Mouse (Mus musculus) cerebellum, postnatal 36 days (tissue): Measurements from ENCODE around the gene Hdac7.
"Not testable (repeated sequence)": the region's sequence is repeated elsewhere in the genome, so short reads cannot be mapped to it uniquely, and the experiment has no call there.

Experiments used
- DNase-seq, 2 experiments: peaks; one replicate each; pipeline ENCODE4 v3.0.0; 2021 to 2022; ENCODE audit warnings: mixed read lengths in 2 of 2

The Hdac7 gene

DNA sequence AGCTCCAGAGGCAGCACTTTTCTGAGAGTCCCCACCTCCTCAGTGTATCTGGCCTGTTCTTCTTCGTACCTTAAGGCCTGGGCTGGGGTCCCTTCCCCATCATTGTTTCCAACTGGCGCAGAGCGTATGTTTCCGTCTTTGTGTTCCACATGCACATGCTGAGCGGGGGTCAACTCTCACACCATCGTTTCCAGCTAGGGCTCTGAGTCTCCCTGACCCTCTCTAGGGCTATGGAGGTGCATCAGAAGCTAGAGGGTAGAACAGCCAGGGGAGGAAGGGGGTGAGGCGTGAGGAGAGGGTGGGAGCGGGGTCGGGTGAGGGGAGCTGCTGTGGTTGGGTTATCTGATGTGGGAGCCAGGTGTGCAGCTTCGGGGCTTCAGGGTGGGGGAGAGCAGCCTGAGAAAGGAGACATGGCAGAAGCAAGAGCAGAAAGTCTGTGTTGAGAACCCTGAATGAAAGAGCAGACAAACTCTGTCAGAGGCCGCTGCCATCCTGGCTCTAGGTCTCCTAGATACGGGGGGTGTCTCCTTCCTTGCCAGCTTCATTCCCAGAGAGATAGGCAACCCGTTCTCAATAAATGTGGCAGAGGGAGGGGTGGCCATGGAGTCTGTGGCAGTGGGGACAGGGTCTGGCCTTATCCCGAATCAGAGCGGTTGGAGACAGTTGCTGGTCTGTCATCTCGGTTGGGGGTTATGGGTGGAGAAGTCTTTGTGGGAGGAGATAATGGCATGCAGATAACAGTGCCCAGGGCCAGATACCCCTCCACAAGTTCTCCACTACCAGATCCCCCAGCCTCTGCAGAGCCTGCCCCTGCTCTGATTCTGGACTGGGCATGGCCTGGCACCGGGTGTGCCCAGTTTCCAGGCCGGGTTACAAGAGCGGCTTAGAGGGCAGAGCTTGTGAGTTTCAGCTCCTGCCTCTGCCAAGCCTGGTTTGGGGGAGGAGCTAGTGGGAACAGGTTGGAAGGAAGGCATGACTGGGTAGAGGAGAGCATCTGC is at the start of gene Hdac7:
Hdac7 (minus strand) TSS at position 466 of the 998 bp plus-strand sequence.
- DNase-seq: no peak

DNA sequence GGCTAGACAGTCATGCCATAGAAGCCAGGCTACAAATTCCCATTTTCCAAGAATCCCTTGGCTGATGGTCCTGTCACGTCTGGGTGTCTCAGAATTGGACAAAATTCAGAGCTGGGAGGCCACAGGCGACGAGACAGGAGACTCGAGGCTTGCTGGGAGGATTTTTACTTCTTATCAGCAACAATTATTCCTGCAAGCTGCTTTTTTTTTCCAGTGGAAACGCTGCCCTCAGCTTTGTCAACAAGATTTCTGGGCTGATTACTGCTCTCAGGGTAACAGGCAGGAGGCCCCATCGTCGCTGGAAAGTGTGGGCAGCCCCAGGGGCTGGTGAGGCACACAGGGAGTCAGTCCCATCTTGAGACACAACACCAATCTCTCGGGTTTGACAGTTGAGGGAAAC is 48.2 kb upstream of the Hdac7 start:
- no peak for DNase-seq

- DNase-seq: no peak
Observed at GRCm38 (mm10) chr15:97890450-97890849, 46.1 kb upstream of the Hdac7 start.

DNA sequence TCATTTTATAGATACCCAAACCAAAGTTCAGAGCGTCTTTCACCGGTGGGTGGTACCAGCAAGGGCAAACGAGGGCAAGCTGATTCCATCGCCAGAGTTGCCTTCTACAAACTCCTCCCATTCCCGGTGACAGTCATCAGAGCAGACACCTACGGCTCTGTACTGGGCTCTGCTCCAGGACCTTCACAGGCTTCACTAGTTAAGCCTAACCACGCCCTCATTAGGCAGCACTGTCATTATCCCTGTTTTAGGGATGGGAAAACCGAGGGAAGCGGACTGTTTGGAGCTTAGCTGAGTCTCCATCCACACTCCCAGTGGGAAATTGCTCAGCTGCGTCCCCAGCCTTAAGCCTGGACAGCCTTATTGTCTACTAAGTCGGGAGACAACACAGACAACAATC is 45.7 kb upstream of the Hdac7 start:
- no peak for DNase-seq

DNA sequence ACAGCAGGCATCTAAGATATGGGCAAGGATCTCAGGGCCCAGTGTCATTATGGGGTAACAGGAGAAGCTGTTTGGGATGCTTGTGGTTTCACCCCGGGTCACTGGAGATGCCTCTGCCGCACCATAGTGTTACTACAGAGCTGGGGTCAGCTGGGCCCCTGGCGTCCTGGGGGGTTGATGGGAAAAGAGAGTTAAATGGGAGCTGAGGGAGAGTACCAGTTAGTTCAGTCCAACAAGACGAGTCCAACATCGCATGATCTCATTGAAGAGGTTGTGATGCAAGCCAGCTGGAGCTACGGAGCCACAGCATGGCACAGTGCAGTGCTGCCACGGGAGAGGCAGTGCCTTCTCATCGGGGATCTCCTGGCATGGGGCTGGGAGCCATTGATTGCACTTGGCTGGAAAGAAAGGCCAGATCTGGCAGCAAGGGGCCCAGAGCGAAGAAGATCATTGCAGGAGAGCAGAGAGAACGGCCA is 43.3 kb upstream of the Hdac7 start:
- no peak for DNase-seq

DNA sequence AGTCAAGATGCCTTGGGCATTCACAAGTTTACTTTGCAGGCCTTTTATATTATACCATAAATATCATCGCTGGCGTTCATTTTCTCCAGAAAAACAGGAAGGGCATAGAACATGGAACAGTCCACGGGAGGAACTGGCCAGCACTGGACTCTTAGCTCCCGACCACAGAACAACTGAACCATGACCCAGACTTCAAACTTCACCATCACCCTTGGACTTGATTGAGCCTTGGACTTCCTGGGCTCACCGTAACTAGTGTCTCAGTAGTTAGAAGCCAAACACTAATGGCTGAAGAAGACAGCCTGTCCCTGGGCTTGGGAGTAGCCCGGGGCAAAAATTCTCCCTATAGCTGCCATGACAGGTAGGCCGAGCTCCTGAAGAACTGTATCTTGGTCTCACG is 37.1 kb upstream of the Hdac7 start:
- DNase-seq: no peak

DNA sequence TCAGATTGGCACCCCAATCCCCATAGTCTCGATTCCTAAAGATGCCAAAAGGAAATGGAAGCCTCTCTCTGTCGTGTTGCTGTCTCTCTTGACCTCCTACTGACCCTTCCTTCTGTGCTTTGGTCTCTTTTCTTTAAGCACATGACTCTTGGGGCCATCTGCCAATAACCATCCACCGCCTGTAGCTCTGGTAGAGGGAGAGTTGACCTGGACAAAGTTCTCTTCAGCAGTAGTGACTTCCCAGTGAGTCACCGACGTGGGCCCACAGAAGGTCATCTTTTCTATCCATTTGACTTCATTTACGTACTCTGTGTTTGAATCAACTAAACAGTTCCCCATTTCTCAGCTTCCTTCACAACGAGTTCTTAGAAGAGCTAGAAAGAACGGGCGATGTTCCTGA is 36.1 kb upstream of the Hdac7 start:
- DNase-seq: no peak

DNA sequence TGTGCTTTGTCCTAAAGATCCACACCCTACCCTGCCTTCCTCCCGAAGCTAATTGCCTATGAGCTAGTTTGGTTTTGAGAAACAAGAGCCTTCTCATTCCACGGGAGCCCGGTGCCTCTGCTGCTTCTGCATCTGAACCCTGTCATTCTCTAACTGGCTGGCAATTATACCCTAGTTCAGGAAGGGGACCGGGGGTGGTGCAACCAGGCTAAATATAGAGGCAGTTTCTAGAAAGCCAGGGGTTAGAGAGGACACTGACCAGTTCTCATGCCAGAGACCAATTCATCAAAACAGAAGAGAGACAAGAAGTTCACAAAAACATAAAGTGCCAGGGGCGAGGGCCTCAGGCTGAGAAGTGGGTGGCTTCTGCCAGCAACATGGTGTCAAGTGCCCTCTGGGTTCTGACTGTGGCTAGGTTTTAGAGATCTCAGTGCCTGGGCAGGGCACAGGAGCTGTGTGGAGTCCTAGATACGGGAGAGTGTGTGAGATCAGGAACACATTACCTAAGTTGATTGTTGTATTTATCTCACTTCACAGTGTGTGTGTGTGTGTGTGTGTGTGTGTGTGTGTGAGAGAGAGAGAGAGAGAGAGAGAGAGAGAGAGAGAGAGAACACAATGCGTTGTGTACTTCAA is 34.5 kb upstream of the Hdac7 start:
- DNase-seq: no peak

GRCm38 (mm10) chr15:97875784-97876183 is 31.5 kb upstream of the Hdac7 start:
- DNase-seq: no peak

DNA sequence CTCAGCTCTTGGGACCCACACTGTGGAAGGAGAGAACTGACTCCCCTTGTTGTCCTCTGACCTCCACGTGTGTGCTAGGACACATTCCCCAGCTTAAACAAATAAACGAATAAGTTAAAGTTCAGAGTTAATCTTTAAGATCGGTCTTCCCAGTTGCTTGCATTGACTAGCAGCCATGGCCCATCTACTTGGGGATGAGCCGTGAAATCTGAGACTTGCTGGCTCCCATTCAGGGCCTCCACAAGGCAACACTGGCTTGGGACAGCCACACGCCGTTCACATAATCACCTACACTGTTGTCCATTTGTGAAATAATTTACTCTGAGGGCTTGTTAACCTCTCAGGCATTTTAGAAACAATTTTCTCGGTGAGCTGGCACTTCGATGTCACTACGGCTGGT is 29.4 kb upstream of the Hdac7 start:
- no peak for DNase-seq

GRCm38 (mm10) chr15:97872161-97872560 is 27.9 kb upstream of the Hdac7 start:
- DNase-seq: no peak

DNA sequence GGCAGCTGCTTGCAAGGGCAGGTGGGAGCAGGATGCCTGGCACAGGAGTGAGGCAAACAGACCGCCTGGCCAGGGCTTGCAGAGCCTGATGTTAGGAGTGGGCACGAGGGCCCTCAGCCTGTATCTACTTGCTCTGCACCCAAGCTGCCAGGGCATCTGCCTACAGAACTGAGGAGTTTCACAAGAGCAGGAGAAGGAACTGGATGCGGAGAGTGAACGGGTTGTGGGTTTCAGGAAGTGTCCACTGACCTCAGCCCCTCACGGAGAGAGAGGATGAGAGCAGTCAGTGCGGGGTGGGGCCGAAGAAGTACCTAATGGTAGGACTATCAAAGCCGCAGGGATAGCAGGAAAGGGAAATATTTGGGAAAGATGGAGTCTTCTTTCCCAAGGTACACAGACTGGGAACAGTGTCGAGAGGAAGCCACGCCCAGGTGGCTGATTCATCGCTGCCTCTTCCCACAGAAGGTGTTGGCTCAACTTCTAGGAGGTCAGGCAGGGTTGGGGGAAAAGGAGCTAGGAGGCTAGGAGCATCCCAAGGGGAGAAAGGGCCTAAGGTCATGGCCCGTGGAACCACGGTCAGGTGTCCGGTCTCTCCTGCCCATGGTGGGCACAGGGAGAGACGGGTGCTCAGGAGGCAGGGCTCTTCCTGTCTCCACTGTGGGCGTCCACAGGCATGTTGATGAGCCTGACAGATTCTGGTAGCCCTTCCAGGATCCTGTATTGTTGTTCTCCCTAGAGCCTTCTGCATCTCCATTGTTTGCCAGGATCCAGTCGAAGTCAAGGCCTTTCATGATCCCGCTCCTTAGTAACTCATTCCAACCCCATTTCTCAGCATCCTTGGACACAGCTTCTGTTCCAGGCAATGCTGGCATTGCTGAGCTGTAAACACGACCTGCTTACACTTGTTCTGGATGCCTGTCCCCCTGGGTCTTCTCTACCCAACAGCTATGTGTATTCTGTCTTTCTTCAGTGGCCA is 27.0 kb upstream of the Hdac7 start:
- DNase-seq: no peak

DNA sequence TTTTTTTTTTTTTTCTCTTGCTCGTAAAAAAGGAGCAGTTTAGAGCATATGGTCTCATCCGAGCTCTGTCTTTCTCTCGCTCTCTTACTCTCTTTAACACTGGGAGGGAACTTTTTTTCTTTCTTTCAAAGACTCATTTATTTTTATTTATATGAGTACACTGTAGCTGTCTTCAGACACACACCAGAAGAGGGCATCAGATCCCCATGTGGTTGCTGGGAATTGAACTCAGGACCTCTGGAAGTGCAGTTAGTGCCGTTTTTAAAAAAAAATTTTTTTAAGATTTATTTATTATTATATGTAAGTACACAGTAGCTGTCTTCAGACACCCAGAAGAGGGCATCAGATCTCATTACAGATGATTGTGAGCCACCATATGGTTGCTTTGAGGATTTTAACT is 25.8 kb upstream of the Hdac7 start:
- DNase-seq: not testable (repeated sequence)

- DNase-seq: no peak
Observed at GRCm38 (mm10) chr15:97868985-97869384, 24.7 kb upstream of the Hdac7 start.

GRCm38 (mm10) chr15:97865988-97866387 is 21.7 kb upstream of the Hdac7 start:
- no peak for DNase-seq

DNA sequence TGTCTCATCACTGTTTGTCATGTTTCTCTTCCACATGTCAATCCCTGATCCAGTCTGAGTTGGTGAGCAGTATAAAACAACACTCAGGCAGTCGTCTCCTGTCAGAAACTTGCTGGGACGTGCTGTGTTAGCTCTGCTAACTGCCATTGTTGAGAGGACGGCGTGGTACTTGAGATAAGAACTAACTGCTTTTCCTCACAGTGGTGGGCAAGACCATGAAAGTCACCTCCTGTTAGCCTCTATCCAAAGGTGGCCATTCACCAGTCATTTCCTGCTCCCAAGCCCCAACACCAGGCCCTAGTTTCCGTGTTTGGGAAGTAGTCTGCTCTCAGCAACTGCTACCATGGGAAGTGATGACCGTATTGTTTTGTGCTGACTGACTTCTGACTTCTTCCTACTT is 20.9 kb upstream of the Hdac7 start:
- DNase-seq: no peak

GRCm38 (mm10) chr15:97864361-97865045 is 20.2 kb upstream of the Hdac7 start:
- DNase-seq: no peak

DNA sequence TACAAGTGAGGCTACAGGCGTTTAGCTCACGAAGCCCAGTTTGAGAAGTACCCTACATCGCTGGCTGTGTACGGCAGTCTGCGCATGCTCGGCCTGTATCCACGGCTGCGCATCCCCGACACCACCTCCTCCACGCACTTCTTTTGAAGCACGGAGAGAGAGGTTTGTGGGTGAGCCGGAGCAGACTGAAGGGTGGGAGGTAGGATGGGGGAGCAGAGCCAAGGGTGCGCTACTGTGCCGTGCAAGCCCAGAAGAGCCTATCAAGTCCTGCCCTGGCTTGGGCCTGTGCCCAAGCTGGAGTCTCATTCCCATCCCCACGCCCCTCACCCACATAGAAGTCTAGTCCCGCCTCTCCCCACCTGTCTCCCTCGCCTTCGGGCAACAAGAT is 19.2 kb upstream of the Hdac7 start:
- no peak for DNase-seq

GRCm38 (mm10) chr15:97862881-97863493 is 18.7 kb upstream of the Hdac7 start:
- DNase-seq: no peak

GRCm38 (mm10) chr15:97860353-97860752 is 16.1 kb upstream of the Hdac7 start:
- no peak for DNase-seq

- no peak for DNase-seq
Observed at GRCm38 (mm10) chr15:97858431-97858830, 14.1 kb upstream of the Hdac7 start.

- DNase-seq: no peak
Observed at GRCm38 (mm10) chr15:97854551-97854950, 10.2 kb upstream of the Hdac7 start.
